Mouse (Mus musculus): ENCODE results near the gene Tsfm.

DNA sequence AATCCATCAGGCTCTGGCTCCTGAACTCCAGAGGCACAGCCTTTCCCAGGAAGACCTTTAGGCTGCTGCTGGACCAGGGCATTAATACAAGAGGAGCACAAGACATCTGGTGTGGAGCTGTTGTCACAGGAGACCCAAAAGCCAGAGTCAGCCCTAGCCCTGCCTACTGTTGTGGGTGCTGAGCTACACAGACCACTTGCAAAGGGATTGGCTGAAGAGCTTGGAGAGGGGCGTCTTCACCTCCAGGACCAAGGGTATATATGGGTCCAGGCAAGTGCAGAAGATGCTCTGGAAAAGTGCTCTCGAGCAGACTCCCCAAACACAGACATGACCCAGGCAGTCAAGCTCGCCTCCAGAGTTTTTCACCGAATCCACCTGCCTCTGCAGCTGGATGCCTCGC lies 17.3 kb upstream of the Tsfm start, which contains the start of gene Cyp27b1:
- TF ChIP-seq CTCF (IDR thresholded peaks at IDR 0.05; ENCODE audit: control insufficient read depth, insufficient read depth, insufficient replicate concordance, low read depth, low read length) (no peak), POLR2A (IDR thresholded peaks at IDR 0.05; ENCODE audit: control insufficient read depth, low read depth, low read length) (no peak)
